Mouse (Mus musculus) small intestine, adult 2 months (tissue): ENCODE measurements around the gene Stmnd1.

Experiments
- CTCF ChIP-seq: fragments of 200-500 bp; IDR thresholded peaks from 2 replicates; pipeline ENCODE4 v1.5.1; 2012; ENCODE audit warnings: low read depth, mild to moderate bottlenecking, control low read depth, inconsistent platforms, low read length, moderate library complexity, mixed read lengths; ENCODE audit not compliant: insufficient replicate concordance, insufficient read length; ENCODE audit errors: extremely low read depth
- POLR2A ChIP-seq: fragments of 200-500 bp; IDR thresholded peaks from 2 replicates; pipeline ENCODE4 v1.6.1; 2012; ENCODE audit warnings: low read depth, mild to moderate bottlenecking, control low read depth, inconsistent platforms, low read length, moderate library complexity

DNA sequence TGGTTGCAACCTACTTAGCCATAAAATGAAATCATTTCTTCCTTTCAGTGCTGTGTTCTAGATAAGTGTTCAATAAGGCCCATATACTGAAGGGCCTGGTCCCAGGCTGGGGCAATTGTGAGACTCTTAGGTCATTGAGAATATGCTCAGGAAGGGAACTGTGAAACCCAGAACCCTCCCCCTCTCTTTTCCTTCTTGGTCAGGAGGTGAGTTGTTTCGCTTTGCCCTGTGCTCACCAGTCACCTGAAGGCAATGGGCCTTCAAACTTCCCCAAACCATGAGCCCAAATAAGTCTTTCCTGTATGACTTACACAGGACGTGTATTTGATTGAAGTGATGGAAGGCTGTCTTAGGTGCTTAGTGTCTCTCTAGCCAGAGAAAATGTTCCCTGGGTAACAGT, 64.3 kb downstream of the Stmnd1 start:
- TF ChIP-seq CTCF (no peak), POLR2A (no peak)
